Mouse (Mus musculus): ENCODE results near the gene Ppm1f.

- no peak for TF ChIP-seq POLR2A (IDR thresholded peaks at IDR 0.05; ENCODE audit: borderline replicate concordance, extremely low read depth, insufficient read depth, insufficient read length, poor library complexity, severe bottlenecking)
- TF ChIP-seq CTCF (IDR thresholded peaks at IDR 0.05; ENCODE audit: borderline replicate concordance, extremely low read depth, insufficient read depth, insufficient read length) = no peak
Measured at GRCm38 (mm10) chr16:16855541-16855940, 40.7 kb upstream of the Ppm1f start.

All from brain, embryonic 14.5 days (tissue).